Mouse (Mus musculus) heart, adult 2 months (tissue): ENCODE measurements around the gene Trp53bp2. TPM values are rescaled to one million over a fixed set of nuclear protein-coding genes. Genes with fewer than 3 reads are reported as not detected.
A peak's percentile ranks its signal among the peaks of the same experiment; 100 is the strongest.

Experiments
- DNase-seq, 2 experiments: peaks; one replicate each; pipeline ENCODE4 v3.0.0; 2021
- H3K27ac ChIP-seq: fragments of 200-600 bp; 2 replicates; pipeline ENCODE4 v1.8.1; 2022
- H3K27me3 ChIP-seq: fragments of 200-500 bp; 2 replicates; pipeline ENCODE4 v1.6.1; 2012; ENCODE audit warnings: mild to moderate bottlenecking, low read length, inconsistent platforms, mixed read lengths; ENCODE audit not compliant: control insufficient read depth, insufficient read depth
- H3K36me3 ChIP-seq: fragments of 200-500 bp; 2 replicates; pipeline ENCODE4 v1.6.1; 2012; ENCODE audit warnings: low read length, inconsistent platforms; ENCODE audit not compliant: control insufficient read depth, insufficient read depth
- H3K4me1 ChIP-seq: fragments of 200-500 bp; 2 replicates; pipeline ENCODE4 v1.6.1; 2011; ENCODE audit warnings: low read length; ENCODE audit not compliant: control insufficient read depth, insufficient read depth
- H3K4me3 ChIP-seq: fragments of 200-600 bp; 2 replicates; pipeline ENCODE4 v1.8.1; 2022
- H3K79me2 ChIP-seq: fragments of 200-500 bp; replicated peaks from 2 replicates; pipeline ENCODE4 v1.6.1; 2012; ENCODE audit warnings: mild to moderate bottlenecking, inconsistent platforms, low read length, moderate library complexity, mixed read lengths; ENCODE audit not compliant: control insufficient read depth, insufficient read depth
- H3K9ac ChIP-seq: fragments of 200-500 bp; 2 replicates; pipeline ENCODE4 v1.6.1; 2012; ENCODE audit warnings: low read depth, mild to moderate bottlenecking, control low read depth, inconsistent platforms, low read length, mixed read lengths
- CTCF ChIP-seq: fragments of 200-600 bp; IDR thresholded peaks from 2 replicates; pipeline ENCODE4 v1.8.1; 2022; ENCODE audit warnings: antibody characterized with exemption, mild to moderate bottlenecking, moderate library complexity
- EP300 ChIP-seq: fragments of 200-500 bp; IDR thresholded peaks from 2 replicates; pipeline ENCODE4 v1.6.1; 2011; ENCODE audit warnings: low read depth, low read length, control low read depth; ENCODE audit not compliant: insufficient read depth
- POLR2A ChIP-seq: fragments of 200-500 bp; IDR thresholded peaks from 2 replicates; pipeline ENCODE4 v1.6.1; 2011; ENCODE audit warnings: mild to moderate bottlenecking, low read depth, low read length, control low read depth; ENCODE audit not compliant: insufficient read depth
- WGBS: fragments of 180-500 bp; shearing (Covaris S2); methylation state at CpG from one replicate; pipeline ENCODE4 v1.1.7; 2018; 5-methylcytosine and 5-hydroxymethylcytosine counted together
- intact Hi-C: fragments of 180-260 bp; cut with DNase I; formaldehyde crosslinking; loops from one replicate; pipeline ENCODE4 v1.15.1; 2025
- polyA plus RNA-seq: library from polyadenylated mRNA; depleted of rRNA; stranded (reverse); fragments of >200 nt; gene quantifications from 2 replicates; pipeline ENCODE4 v1.2.3, GENCODE M21; 2012
- total RNA-seq, 2 experiments: library from RNA; stranded (reverse); gene quantifications; 2 replicates each; pipeline ENCODE4 v1.2.3; 2021

Gene Trp53bp2
- total and polyA plus RNA-seq, 3 experiments, result 8.4 to 11.4 (median 9.3) TPM

DNA sequence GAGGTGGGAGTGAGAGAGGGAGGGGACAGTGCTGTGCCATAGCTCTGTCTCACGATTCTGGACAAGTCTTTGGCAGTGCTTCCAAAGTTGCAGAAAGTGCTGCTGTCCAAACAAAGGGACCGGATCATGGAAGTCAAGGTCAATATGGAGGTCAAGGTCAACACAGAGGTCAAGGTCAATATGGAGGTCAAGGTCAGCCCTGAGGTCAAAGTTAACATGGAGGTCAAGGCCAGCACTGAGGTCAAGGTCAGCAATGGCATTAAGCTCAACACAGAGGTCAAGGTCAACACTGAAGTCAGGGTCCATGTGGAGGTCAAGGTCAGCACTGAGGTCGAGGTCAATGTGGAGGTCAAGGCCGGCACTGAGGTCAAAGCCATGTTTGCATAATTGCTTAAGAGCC, 91.9 kb downstream of the Trp53bp2 start:
- Histone ChIP-seq H3K36me3 (peaks cover 17% of the 10 kb centered on the region), H3K79me2 (peaks cover 2% of the 10 kb centered on the region; the same call in 1 of the 2 replicates), H3K27me3 (no peaks in the 10 kb centered on the region), H3K27ac (peak overlapping the region; percentile 78), H3K4me3 (no peak overlapping the region), H3K9ac (no peak overlapping the region), H3K4me1 (peaks cover 59% of the 10 kb centered on the region)
- TF ChIP-seq EP300 (peak; percentile 72; the same call in 1 of the 2 replicates), CTCF (no peak)
- intact Hi-C loops, result loop anchor here (10.0 kb wide), 1 partner anchor 706 kb away; no protein-coding TSS in a partner anchor
- WGBS, result 75% methylated on average over 4 of the region's 4 CpGs
- no peak for DNase-seq

DNA sequence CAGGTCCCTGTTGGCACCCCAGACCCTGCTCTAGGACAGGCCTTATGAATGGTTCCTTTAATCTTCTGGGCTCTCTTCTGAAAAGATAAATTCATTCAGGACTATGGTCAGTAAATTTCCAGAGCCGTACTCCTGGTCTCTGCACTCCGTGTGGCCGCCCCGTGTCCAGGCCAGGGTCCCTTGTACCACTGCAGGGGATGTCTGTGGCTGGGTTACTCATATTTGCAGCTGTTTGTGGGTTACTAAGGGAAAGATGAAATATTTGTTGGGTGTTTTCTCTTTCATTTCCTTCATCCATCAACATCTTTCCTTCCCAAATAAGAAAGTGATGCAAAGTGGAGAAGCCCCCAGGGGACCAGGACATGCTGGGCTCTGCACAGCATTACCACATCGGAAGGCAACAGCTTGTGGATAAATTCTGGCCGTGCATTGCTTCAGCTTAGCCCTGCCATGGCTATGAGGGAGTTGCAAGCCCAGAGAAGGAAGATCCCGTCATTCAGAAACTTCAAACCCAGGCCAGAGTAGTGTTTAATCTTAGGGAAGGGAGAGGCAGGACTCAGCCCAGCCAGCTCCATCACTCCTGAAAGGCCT, 92.9 kb downstream of the Trp53bp2 start:
- H3K79me2 ChIP-seq, result peaks cover 2% of the 10 kb centered on the region; the same call in 1 of the 2 replicates
- no peak overlapping the region for H3K4me3 ChIP-seq
- peaks cover 21% of the 10 kb centered on the region for H3K36me3 ChIP-seq
- peak in 1 of 2 experiments; percentile 62 for DNase-seq
- TF ChIP-seq CTCF (no peak), POLR2A (no peak), EP300 (peak; percentile 44; the same call in 1 of the 2 replicates)
- peaks cover 61% of the 10 kb centered on the region for H3K4me1 ChIP-seq
- intact Hi-C loops, result loop anchor here (10.0 kb wide), 1 partner anchor 707 kb away; no protein-coding TSS in a partner anchor
- 61% methylated on average over 7 of the region's 7 CpGs for WGBS
- H3K27ac ChIP-seq, result peak overlapping the region; percentile 78
- H3K27me3 ChIP-seq, result no peaks in the 10 kb centered on the region
- H3K9ac ChIP-seq, result no peak overlapping the region

DNA sequence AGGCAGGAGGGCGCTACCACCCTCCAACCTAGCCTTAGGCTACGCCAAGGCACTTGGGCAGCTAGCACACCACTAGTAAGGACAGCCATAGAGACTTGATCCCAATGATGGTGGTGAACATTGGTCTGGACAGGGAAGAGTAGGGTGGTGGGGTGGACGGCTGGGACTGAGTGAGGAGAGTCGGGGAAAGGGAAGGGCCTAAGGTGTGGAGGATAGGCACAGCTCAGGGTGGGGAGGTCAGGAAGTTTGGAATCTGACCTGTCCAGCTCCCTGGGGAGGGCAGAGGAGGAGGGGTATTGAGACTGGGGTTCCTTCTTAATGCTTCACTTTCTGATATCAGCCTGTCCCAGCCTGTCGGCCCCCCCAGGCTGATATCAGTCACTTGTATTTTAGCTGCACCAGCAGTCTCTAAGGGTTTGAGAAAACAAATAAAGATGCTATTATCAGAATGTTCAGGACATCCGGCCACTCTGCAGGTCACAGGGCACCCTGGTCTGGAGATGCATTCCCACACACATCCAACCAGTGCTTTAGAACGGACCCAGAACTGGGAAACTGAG, 93.6 kb downstream of the Trp53bp2 start:
- intact Hi-C loops, result loop anchor here (10.0 kb wide), 1 partner anchor 708 kb away; no protein-coding TSS in a partner anchor
- H3K9ac ChIP-seq, result peak overlapping the region; percentile 18; the same call in 1 of the 2 replicates
- peak overlapping the region; percentile 78 for H3K27ac ChIP-seq
- peaks cover 2% of the 10 kb centered on the region; the same call in 1 of the 2 replicates for H3K79me2 ChIP-seq
- DNase-seq, result no peak
- WGBS, result 48% methylated on average over 7 of the region's 7 CpGs
- H3K36me3 ChIP-seq, result peaks cover 17% of the 10 kb centered on the region
- TF ChIP-seq CTCF, result no peak
- TF ChIP-seq EP300, result no peak
- TF ChIP-seq POLR2A, result no peak
- H3K27me3 ChIP-seq, result no peaks in the 10 kb centered on the region
- H3K4me1 ChIP-seq, result peaks cover 58% of the 10 kb centered on the region
- H3K4me3 ChIP-seq, result no peak overlapping the region

DNA sequence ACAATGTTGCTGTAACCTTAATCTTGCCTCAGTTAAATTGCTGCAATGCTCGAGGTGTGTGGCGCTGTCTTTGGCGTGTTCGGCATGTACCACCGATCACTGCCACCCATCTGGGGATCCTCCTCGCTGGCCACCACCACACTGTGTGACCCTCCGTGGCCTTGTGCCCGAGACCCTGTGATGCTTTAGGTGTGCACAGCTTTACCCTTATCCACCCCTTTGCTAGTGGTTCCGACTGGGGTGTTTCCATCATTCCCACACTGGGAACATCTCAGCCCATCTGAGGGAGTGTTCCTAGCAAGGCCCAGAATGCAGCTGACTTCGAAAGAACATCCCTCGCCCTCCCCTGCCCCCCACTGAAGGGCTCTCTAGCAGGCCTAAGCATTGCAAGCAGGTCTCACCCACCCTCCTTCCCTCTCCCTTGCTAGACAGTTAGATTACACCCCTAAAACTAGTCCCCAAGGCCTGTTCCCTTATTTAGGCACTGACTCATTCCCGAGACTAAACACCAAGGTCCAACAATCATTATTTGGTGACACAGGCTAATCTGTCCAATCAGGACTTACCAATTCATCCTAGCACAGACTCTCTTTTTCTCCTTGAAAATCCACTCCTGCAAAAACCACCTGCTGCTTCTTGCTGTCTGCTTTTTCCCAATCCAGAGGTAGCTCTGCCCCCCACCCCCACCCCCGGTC, 94.4 kb downstream of the Trp53bp2 start:
- Histone ChIP-seq H3K27me3 (no peaks in the 10 kb centered on the region), H3K4me3 (no peak overlapping the region), H3K4me1 (peaks cover 55% of the 10 kb centered on the region), H3K27ac (peak overlapping the region; percentile 78), H3K9ac (no peak overlapping the region), H3K79me2 (peaks cover 2% of the 10 kb centered on the region; the same call in 1 of the 2 replicates), H3K36me3 (peaks cover 14% of the 10 kb centered on the region)
- 80% methylated on average over 13 of the region's 13 CpGs for WGBS
- intact Hi-C loops, result loop anchor here (10.0 kb wide), 1 partner anchor 709 kb away; no protein-coding TSS in a partner anchor
- TF ChIP-seq CTCF, result no peak
- no peak for TF ChIP-seq POLR2A
- no peak for TF ChIP-seq EP300
- no peak for DNase-seq

DNA sequence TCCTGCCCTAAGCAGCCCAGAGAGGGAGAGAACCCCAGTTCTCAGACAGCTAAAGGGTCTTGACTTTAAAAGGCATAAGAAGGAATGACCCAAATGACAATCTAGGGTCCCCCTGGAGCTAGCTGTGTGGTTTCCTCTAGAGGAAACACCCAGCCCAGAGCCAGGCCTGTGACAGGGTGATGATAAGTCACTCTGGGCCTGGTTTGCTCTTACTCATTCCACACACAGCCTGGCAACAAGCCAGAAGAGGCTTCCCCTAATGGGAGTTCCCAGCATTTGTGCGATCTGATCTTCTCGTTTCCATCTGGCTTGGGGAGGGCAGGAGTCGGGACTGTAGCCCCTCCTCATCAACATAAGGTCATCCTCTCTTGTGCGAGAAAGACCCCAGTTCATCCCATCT, 95.3 kb downstream of the Trp53bp2 start:
- Histone ChIP-seq H3K4me1 (peaks cover 53% of the 10 kb centered on the region), H3K27me3 (no peaks in the 10 kb centered on the region), H3K27ac (peak overlapping the region; percentile 42), H3K9ac (no peak overlapping the region; the same call in 1 of the 2 replicates), H3K79me2 (peaks cover 2% of the 10 kb centered on the region; the same call in 1 of the 2 replicates), H3K4me3 (no peak overlapping the region), H3K36me3 (peaks cover 13% of the 10 kb centered on the region)
- DNase-seq, result peak in 1 of 2 experiments; percentile 82
- WGBS, result 16% methylated on average over 4 of the region's 4 CpGs
- no peak for TF ChIP-seq POLR2A
- no peak for TF ChIP-seq CTCF
- TF ChIP-seq EP300, result 0 out of 2 replicates have a peak, but pooled peaks have one; percentile 56
- intact Hi-C loops, result loop anchor here (10.0 kb wide), 1 partner anchor 709 kb away; no protein-coding TSS in a partner anchor

DNA sequence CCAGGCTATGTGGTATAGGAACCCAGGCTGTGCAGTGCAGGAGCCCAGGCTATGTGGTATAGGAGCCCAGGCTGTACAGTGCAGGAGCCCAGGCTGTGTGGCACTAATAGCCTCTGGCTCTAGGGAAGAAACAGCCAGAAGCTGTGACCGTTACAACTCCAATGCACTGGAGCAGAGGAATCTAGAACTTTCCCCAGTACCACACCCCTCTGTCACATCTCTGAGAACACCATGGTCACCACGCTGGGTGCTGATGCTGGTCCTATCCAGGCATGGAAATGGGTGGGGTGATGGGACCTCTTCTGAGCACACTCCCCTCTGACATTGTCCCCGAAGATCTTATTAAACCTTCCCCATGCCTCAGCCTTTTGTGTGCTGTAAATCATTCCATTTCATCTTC, 96.3 kb downstream of the Trp53bp2 start:
- no peak overlapping the region for H3K9ac ChIP-seq
- intact Hi-C loops, result loop anchor here (10.0 kb wide), 1 partner anchor 710 kb away; no protein-coding TSS in a partner anchor
- 69% methylated on average over 3 of the region's 3 CpGs for WGBS
- peaks cover 2% of the 10 kb centered on the region; the same call in 1 of the 2 replicates for H3K79me2 ChIP-seq
- peaks cover 13% of the 10 kb centered on the region for H3K36me3 ChIP-seq
- DNase-seq, result no peak
- TF ChIP-seq POLR2A (no peak), CTCF (no peak), EP300 (no peak)
- no peaks in the 10 kb centered on the region for H3K27me3 ChIP-seq
- H3K4me3 ChIP-seq, result no peak overlapping the region
- peaks cover 49% of the 10 kb centered on the region for H3K4me1 ChIP-seq
- H3K27ac ChIP-seq, result peak overlapping the region; percentile 41
